Mouse (Mus musculus): ENCODE results near the gene B230217C12Rik. TPM values are rescaled to one million over a fixed set of nuclear protein-coding genes. Genes with fewer than 3 reads are reported as not detected.

The B230217C12Rik gene
- polyA plus RNA-seq, 1 experiment from 2014 or later: 29.2 TPM

- WGBS: 98% methylated on average over 2 of the region's 2 CpGs
- Histone ChIP-seq H3K4me3 (no peak overlapping the region), H3K4me1 (replicated peaks) (0 out of 2 replicates have a peak, but pooled peaks cover 3% of the 10 kb centered on the region), H3K27me3 (no peaks in the 10 kb centered on the region), H3K36me3 (no peaks in the 10 kb centered on the region), H3K27ac (no peak overlapping the region), H3K9me3 (no peaks in the 10 kb centered on the region), H3K9ac (no peak overlapping the region), H3K4me2 (no peak overlapping the region)
- no peak for ATAC-seq (ENCODE audit: low FRiP score)
Observed at GRCm38 (mm10) chr11:97885296-97885915, 44.8 kb downstream of the B230217C12Rik start.

GRCm38 (mm10) chr11:97891821-97892220, 51.2 kb downstream of the B230217C12Rik start:
- no peak overlapping the region for H3K4me3 ChIP-seq
- no peak overlapping the region for H3K4me2 ChIP-seq
- 0 out of 2 replicates have a peak, but pooled peaks cover 3% of the 10 kb centered on the region for H3K4me1 ChIP-seq (replicated peaks)
- H3K27ac ChIP-seq: no peak overlapping the region
- H3K36me3 ChIP-seq: no peaks in the 10 kb centered on the region
- H3K9me3 ChIP-seq: no peaks in the 10 kb centered on the region
- H3K9ac ChIP-seq: no peak overlapping the region
- no peak for ATAC-seq (ENCODE audit: low FRiP score)
- H3K27me3 ChIP-seq: no peaks in the 10 kb centered on the region
- WGBS: 80% methylated on average over 5 of the region's 5 CpGs

Other genes with a start within 250 kb of the B230217C12Rik start
- gene Epop, start 211.1 kb upstream of the B230217C12Rik start, polyA plus RNA-seq (2015; fragmentation: Nextera tagmentation; extraction: Ambion mirVana): 2.3 and 3.0 TPM in 2 replicates
- 3.4 and 4.1 TPM in 2 replicates for gene Mllt6, start 177.4 kb upstream of the B230217C12Rik start, polyA plus RNA-seq (2015; fragmentation: Nextera tagmentation; extraction: Ambion mirVana)
- 23.8 and 25.6 TPM in 2 replicates for gene Cisd3, start 155.0 kb upstream of the B230217C12Rik start, polyA plus RNA-seq (2015; fragmentation: Nextera tagmentation; extraction: Ambion mirVana)
- 26.2 and 26.3 TPM in 2 replicates for gene Pcgf2, start 140.3 kb upstream of the B230217C12Rik start, polyA plus RNA-seq (2015; fragmentation: Nextera tagmentation; extraction: Ambion mirVana)
- 476 and 483 TPM in 2 replicates for gene Psmb3, start 137.4 kb upstream of the B230217C12Rik start, polyA plus RNA-seq (2015; fragmentation: Nextera tagmentation; extraction: Ambion mirVana)
- gene Pip4k2b, start 96.1 kb upstream of the B230217C12Rik start, polyA plus RNA-seq (2015; fragmentation: Nextera tagmentation; extraction: Ambion mirVana): 4.3 and 4.7 TPM in 2 replicates
- gene Cwc25, start 74.2 kb upstream of the B230217C12Rik start, polyA plus RNA-seq (2015; fragmentation: Nextera tagmentation; extraction: Ambion mirVana): 17.6 and 18.3 TPM in 2 replicates
- 0.68 and 0.79 TPM in 2 replicates for gene 1700001P01Rik, start 64.9 kb upstream of the B230217C12Rik start, polyA plus RNA-seq (2015; fragmentation: Nextera tagmentation; extraction: Ambion mirVana)
- gene Rpl23, start 58.3 kb upstream of the B230217C12Rik start, polyA plus RNA-seq (2015; fragmentation: Nextera tagmentation; extraction: Ambion mirVana): 369 and 380 TPM in 2 replicates
- gene Lasp1, start 41.8 kb upstream of the B230217C12Rik start, polyA plus RNA-seq (2015; fragmentation: Nextera tagmentation; extraction: Ambion mirVana): 131 and 137 TPM in 2 replicates
- gene Fbxo47, start 43.4 kb downstream of the B230217C12Rik start, polyA plus RNA-seq (2015; fragmentation: Nextera tagmentation; extraction: Ambion mirVana): 0.52 and 0.71 TPM in 2 replicates
- gene Plxdc1, start 145.7 kb downstream of the B230217C12Rik start, polyA plus RNA-seq (2015; fragmentation: Nextera tagmentation; extraction: Ambion mirVana): 0.60 and 0.89 TPM in 2 replicates
- 10.7 TPM in 2 replicates for gene Arl5c, start 155.4 kb downstream of the B230217C12Rik start, polyA plus RNA-seq (2015; fragmentation: Nextera tagmentation; extraction: Ambion mirVana)
- 51.6 and 57.4 TPM in 2 replicates for gene Cacnb1, start 182.3 kb downstream of the B230217C12Rik start, polyA plus RNA-seq (2015; fragmentation: Nextera tagmentation; extraction: Ambion mirVana)
- gene Rpl19, start 185.9 kb downstream of the B230217C12Rik start, polyA plus RNA-seq (2015; fragmentation: Nextera tagmentation; extraction: Ambion mirVana): 689 and 706 TPM in 2 replicates
- 4.2 and 5.2 TPM in 2 replicates for gene Stac2, start 212.7 kb downstream of the B230217C12Rik start, polyA plus RNA-seq (2015; fragmentation: Nextera tagmentation; extraction: Ambion mirVana)